Mouse (Mus musculus): ENCODE measurements around the gene Ap2b1. TPM values are rescaled to one million over a fixed set of nuclear protein-coding genes. Genes with fewer than 3 reads are reported as not detected.

Gene Ap2b1
- polyA plus RNA-seq, 1 experiment from 2014 or later: 112 TPM

DNA sequence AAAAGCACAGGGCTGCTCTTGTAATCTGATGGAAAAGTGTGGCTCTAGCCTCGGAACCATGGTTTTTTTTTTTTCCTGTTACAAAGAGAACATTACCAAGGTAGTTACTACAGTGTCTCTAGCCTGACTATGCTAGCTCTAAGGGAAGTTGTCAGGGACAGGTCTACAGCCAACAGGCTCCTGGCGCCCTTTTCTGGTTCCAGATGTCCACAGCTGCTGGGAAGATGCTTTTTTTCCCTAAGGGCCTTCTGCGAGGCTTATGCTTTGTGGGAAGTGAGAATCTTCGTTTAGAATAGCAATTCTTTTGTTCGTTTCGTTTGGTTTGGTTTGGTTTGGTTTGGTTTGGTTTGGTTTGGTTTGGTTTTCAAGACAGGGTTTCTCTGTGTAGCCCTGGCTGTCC lies 19.1 kb upstream of the Ap2b1 start:
- in situ Hi-C loops (cut with MboI; ENCODE audit: low pct_unique_long_range_greater_than_20kb): loop anchor here (25.0 kb wide), 1 partner anchor 517 kb away; the partner anchor contains the start of genes Cct6b and Zfp830
- CTCF ChIA-PET: interaction anchor here (0.9 to 1.8 kb wide), 2 partner anchors 10 to 19 kb away, joined by 3 to 4 read pairs; partner anchors contain the start of gene Ap2b1
- POLR2A ChIA-PET: no interaction called here
- DNase-seq (ENCODE audit: low read depth, low spot score): no peak
- peaks cover 46% of the 10 kb centered on the region for H3K27me3 ChIP-seq
- TF ChIP-seq CTCF (IDR thresholded peaks at IDR 0.05): no peak
- ATAC-seq: no peak

- ChIA-PET CTCF (no interaction called here), POLR2A (no interaction called here)
- in situ Hi-C loops (cut with MboI; ENCODE audit: low pct_unique_long_range_greater_than_20kb): loop anchor here (25.0 kb wide), 1 partner anchor 520 kb away; the partner anchor contains the start of genes Cct6b and Zfp830
- DNase-seq (ENCODE audit: low read depth, low spot score): no peak
- ATAC-seq: no peak
- no peak for TF ChIP-seq CTCF (IDR thresholded peaks at IDR 0.05)
- H3K27me3 ChIP-seq: peaks cover 48% of the 10 kb centered on the region
These were observed 16.7 kb upstream of the Ap2b1 start for GRCm38 (mm10) chr11:83282084-83282483.

- ChIA-PET CTCF (interaction anchor here (1.1 kb wide), 1 partner anchor 23 kb away, joined by 3 read pairs; no protein-coding TSS in a partner anchor), POLR2A (no interaction called here)
- peaks cover 48% of the 10 kb centered on the region for H3K27me3 ChIP-seq
- DNase-seq (ENCODE audit: low read depth, low spot score) (no peak), ATAC-seq (no peak)
- in situ Hi-C loops (cut with MboI; ENCODE audit: low pct_unique_long_range_greater_than_20kb): loop anchor here (25.0 kb wide), 1 partner anchor 523 kb away; the partner anchor contains the start of genes Cct6b and Zfp830
- no peak for TF ChIP-seq CTCF (IDR thresholded peaks at IDR 0.05)
These were observed 13.2 kb upstream of the Ap2b1 start for GRCm38 (mm10) chr11:83285627-83286026.

GRCm38 (mm10) chr11:83286566-83286965 lies 12.3 kb upstream of the Ap2b1 start, which contains the start of gene Slfn14:
Slfn14 (minus strand) TSS chr11:83286726.
- peaks cover 47% of the 10 kb centered on the region for H3K27me3 ChIP-seq
- no peak for DNase-seq (ENCODE audit: low read depth, low spot score)
- ChIA-PET CTCF (no interaction called here), POLR2A (no interaction called here)
- no peak for TF ChIP-seq CTCF (IDR thresholded peaks at IDR 0.05)
- in situ Hi-C loops (cut with MboI; ENCODE audit: low pct_unique_long_range_greater_than_20kb): loop anchor here (25.0 kb wide), 1 partner anchor 524 kb away; the partner anchor contains the start of genes Cct6b and Zfp830
- no peak for ATAC-seq

DNA sequence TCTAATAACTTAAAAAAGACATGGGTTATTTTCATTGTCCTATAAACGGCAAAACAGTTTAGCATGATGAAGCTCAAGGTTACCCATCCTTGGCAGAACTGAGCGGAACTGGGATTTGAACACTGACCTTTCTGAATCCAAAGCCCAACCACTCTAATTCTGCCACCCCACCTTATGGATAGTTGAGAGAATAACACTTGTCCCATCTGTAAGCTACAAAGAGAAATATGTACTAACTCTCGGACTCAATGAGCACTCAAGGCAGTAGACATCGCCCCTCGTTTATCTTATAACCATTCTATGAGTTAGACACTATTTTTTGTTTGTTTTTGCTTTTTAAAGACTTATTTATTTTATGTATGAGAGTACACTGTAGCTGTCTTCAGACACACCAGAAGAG lies 9.8 kb upstream of the Ap2b1 start:
- DNase-seq (ENCODE audit: low read depth, low spot score): no peak
- TF ChIP-seq CTCF (IDR thresholded peaks at IDR 0.05): no peak
- CTCF ChIA-PET: interaction anchor here (0.7 to 1.6 kb wide), 3 partner anchors 10 to 25 kb away, joined by 3 to 4 read pairs (median 3); partner anchors contain the start of gene Ap2b1
- H3K27me3 ChIP-seq: peaks cover 32% of the 10 kb centered on the region
- in situ Hi-C loops (cut with MboI; ENCODE audit: low pct_unique_long_range_greater_than_20kb): loop anchor here (25.0 kb wide), 1 partner anchor 527 kb away; the partner anchor contains the start of genes Cct6b and Zfp830
- POLR2A ChIA-PET: interaction anchor here (0.6 kb wide), 1 partner anchor 10 kb away, joined by 3 read pairs; the partner anchor contains the start of gene Ap2b1
- no peak for ATAC-seq

- no peak for TF ChIP-seq CTCF (IDR thresholded peaks at IDR 0.05)
- ChIA-PET CTCF (interaction anchor here (1.6 kb wide), 1 partner anchor 11 kb away, joined by 4 read pairs; no protein-coding TSS in a partner anchor), POLR2A (interaction anchor here (0.6 kb wide), 1 partner anchor 9 kb away, joined by 3 read pairs; the partner anchor contains the start of gene Ap2b1)
- ATAC-seq: no peak
- H3K27me3 ChIP-seq: peaks cover 28% of the 10 kb centered on the region
- in situ Hi-C loops (cut with MboI; ENCODE audit: low pct_unique_long_range_greater_than_20kb): loop anchor here (25.0 kb wide), 1 partner anchor 527 kb away; the partner anchor contains the start of genes Cct6b and Zfp830
- DNase-seq (ENCODE audit: low read depth, low spot score): no peak
These were observed 9.2 kb upstream of the Ap2b1 start for GRCm38 (mm10) chr11:83289633-83290032.

DNA sequence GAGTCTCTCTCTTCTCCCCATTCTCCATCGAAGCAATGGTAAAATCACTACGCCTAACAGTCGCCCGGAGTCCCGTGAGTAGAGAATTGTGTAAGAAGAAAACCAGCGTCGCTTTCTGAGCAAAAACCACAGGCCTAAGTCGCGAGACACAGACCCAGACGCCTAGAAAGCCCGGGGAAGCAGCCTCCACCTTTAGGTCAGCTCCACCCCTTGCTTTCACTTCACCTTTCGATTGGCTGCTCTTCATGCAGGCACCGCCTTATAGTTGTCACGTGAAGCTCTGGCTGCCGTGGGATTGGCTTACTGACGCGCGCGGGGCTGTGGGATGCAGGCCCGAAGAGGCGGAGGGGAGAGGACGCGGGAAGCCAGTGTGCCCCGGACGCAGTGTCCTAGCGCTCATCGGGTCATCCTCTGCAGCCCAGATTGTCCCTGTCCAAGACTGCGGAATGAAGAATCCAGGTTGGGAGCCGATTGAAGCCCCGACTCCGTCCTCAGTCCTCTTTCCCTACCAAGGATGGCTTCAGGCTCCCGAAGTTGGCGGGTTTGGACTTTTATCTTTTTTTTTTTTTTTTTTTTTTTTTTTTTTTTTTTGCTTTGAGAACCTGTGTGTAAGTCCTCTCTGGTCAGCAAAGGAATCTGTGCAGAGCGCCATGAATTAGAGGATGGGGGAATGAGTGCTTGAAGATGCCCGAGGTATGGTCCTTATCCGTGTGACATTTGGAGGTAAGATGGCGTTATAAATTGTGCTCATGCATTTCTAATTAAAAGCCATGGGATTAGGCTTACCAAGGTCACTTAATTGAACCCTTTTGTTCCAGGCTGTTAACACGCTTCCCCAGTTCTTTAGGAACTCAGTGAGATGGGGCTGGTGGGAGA lies 7.2 kb upstream of the Ap2b1 start:
- in situ Hi-C loops (cut with MboI; ENCODE audit: low pct_unique_long_range_greater_than_20kb): loop anchor here (25.0 kb wide), 1 partner anchor 529 kb away; the partner anchor contains the start of genes Cct6b and Zfp830
- DNase-seq (ENCODE audit: low read depth, low spot score) (no peak), ATAC-seq (peak; percentile 100)
- ChIA-PET POLR2A (interaction anchor here (1.1 kb wide), 1 partner anchor 15 kb away, joined by 5 read pairs; no protein-coding TSS in a partner anchor), CTCF (no interaction called here)
- peaks cover 19% of the 10 kb centered on the region for H3K27me3 ChIP-seq
- TF ChIP-seq CTCF (IDR thresholded peaks at IDR 0.05): no peak

GRCm38 (mm10) chr11:83292251-83292587 lies 6.6 kb upstream of the Ap2b1 start:
- TF ChIP-seq CTCF (IDR thresholded peaks at IDR 0.05): no peak
- CTCF ChIA-PET: no interaction called here
- POLR2A ChIA-PET: interaction anchor here (0.9 to 1.1 kb wide), 2 partner anchors 11 to 14 kb away, joined by 5 to 6 read pairs; no protein-coding TSS in a partner anchor
- ATAC-seq (no peak), DNase-seq (ENCODE audit: low read depth, low spot score) (no peak)
- in situ Hi-C loops (cut with MboI; ENCODE audit: low pct_unique_long_range_greater_than_20kb): loop anchor here (25.0 kb wide), 1 partner anchor 530 kb away; the partner anchor contains the start of genes Cct6b and Zfp830
- peaks cover 13% of the 10 kb centered on the region for H3K27me3 ChIP-seq

GRCm38 (mm10) chr11:83293182-83293581 lies 5.6 kb upstream of the Ap2b1 start:
- peaks cover 8% of the 10 kb centered on the region for H3K27me3 ChIP-seq
- no peak for DNase-seq (ENCODE audit: low read depth, low spot score)
- ChIA-PET POLR2A (interaction anchor here (0.7 to 0.9 kb wide), 2 partner anchors 10 to 352 kb away, joined by 3 to 6 read pairs; no protein-coding TSS in a partner anchor), CTCF (interaction anchor here (1.5 kb wide), 1 partner anchor 114 kb away, joined by 3 read pairs; no protein-coding TSS in a partner anchor)
- in situ Hi-C loops (cut with MboI; ENCODE audit: low pct_unique_long_range_greater_than_20kb): loop anchor here (25.0 kb wide), 1 partner anchor 531 kb away; the partner anchor contains the start of genes Cct6b and Zfp830
- no peak for TF ChIP-seq CTCF (IDR thresholded peaks at IDR 0.05)
- no peak for ATAC-seq

DNA sequence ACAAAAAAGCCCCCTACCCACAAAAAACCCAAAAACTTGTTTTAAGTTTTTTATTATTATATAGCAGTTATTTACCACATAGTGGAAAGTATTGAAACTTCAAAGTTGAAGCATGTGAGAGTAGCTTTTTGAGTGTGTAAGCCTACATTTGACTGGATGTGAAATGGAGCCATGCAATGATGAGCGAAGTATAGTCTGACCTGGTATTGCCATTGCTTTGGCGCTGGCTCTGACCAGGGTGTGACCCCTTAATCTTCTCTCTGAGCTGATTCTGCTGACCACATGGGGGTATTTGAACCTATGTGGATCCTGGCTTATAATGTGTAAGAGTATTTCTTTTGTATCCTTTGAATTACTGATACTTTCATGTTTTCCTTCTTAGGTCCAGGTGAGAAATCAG lies 4.7 kb upstream of the Ap2b1 start:
- in situ Hi-C loops (cut with MboI; ENCODE audit: low pct_unique_long_range_greater_than_20kb): loop anchor here (25.0 kb wide), 1 partner anchor 532 kb away; the partner anchor contains the start of genes Cct6b and Zfp830
- ChIA-PET CTCF (interaction anchor here (1.5 kb wide), 1 partner anchor 113 kb away, joined by 3 read pairs; no protein-coding TSS in a partner anchor), POLR2A (no interaction called here)
- TF ChIP-seq CTCF (IDR thresholded peaks at IDR 0.05): no peak
- no peaks in the 10 kb centered on the region for H3K27me3 ChIP-seq
- ATAC-seq: no peak
- no peak for DNase-seq (ENCODE audit: low read depth, low spot score)
